Mouse (Mus musculus) megakaryocyte, adult 5-6 weeks (primary cell): ENCODE measurements at regions not wholly inside any gene's neighbourhood (a gene's known extent, or its start where the extent isn't known, plus 50 kb on each side); places are given as distances from the start of the nearest gene placed in this dataset.

Experiments
- ATAC-seq: 2 replicates; pipeline ENCODE4 v1.8.0; 2016; ENCODE audit warnings: mild to moderate bottlenecking, inconsistent platforms; ENCODE audit not compliant: poor library complexity, severe bottlenecking

- no peak for ATAC-seq
These were observed 115.6 kb upstream of the Prickle1 start for GRCm38 (mm10) chr15:93711150-93711784.

- ATAC-seq = no peak
These were observed 114.9 kb upstream of the Prickle1 start for GRCm38 (mm10) chr15:93710493-93711149.

- ATAC-seq = no peak
These were observed 110.8 kb upstream of the Prickle1 start for GRCm38 (mm10) chr15:93706366-93706930.

GRCm38 (mm10) chr15:93705651-93706050 is 110.0 kb upstream of the Prickle1 start:
- ATAC-seq = no peak

GRCm38 (mm10) chr15:93705109-93705508 is 109.4 kb upstream of the Prickle1 start:
- ATAC-seq = no peak

GRCm38 (mm10) chr15:93701017-93701416 is 105.3 kb upstream of the Prickle1 start:
- ATAC-seq = no peak

- no peak for ATAC-seq
These were observed 104.3 kb upstream of the Prickle1 start for GRCm38 (mm10) chr15:93699971-93700370.

- no peak for ATAC-seq
These were observed 102.6 kb upstream of the Prickle1 start for GRCm38 (mm10) chr15:93698182-93698822.

GRCm38 (mm10) chr15:93690717-93691116 is 95.0 kb upstream of the Prickle1 start:
- no peak for ATAC-seq

GRCm38 (mm10) chr15:93690011-93690410 is 94.3 kb upstream of the Prickle1 start:
- no peak for ATAC-seq

- no peak for ATAC-seq
These were observed 90.7 kb upstream of the Prickle1 start for GRCm38 (mm10) chr15:93686385-93686784.

- no peak for ATAC-seq
These were observed 85.9 kb upstream of the Prickle1 start for GRCm38 (mm10) chr15:93681602-93682001.

- ATAC-seq = no peak
These were observed 79.9 kb upstream of the Prickle1 start for GRCm38 (mm10) chr15:93675624-93676023.

- ATAC-seq = no peak
These were observed 78.3 kb upstream of the Prickle1 start for GRCm38 (mm10) chr15:93673976-93674375.

- no peak for ATAC-seq
These were observed 68.2 kb upstream of the Prickle1 start for GRCm38 (mm10) chr15:93663876-93664275.

GRCm38 (mm10) chr15:93662601-93663000 is 66.9 kb upstream of the Prickle1 start:
- ATAC-seq = no peak

GRCm38 (mm10) chr15:93661801-93662200 is 66.1 kb upstream of the Prickle1 start:
- ATAC-seq = no peak

- no peak for ATAC-seq
These were observed 65.4 kb upstream of the Prickle1 start for GRCm38 (mm10) chr15:93660952-93661648.

- ATAC-seq = no peak
These were observed 61.5 kb upstream of the Prickle1 start for GRCm38 (mm10) chr15:93657171-93657570.

- ATAC-seq = no peak
These were observed 61.0 kb upstream of the Prickle1 start for GRCm38 (mm10) chr15:93656713-93657112.

- ATAC-seq = no peak
These were observed 60.1 kb upstream of the Prickle1 start for GRCm38 (mm10) chr15:93655743-93656142.
